ENCODE assay signal across 8 mouse cellular contexts in genomic region chr17:65252160-65252559, GRCm38 (mm10).
DNase-seq lines count a peak whose midpoint lies in the region; ATAC-seq lines count a peak whose summit lies in the region.

No protein-coding gene starts in this region.

- no peak overlapping the region for H3K27ac ChIP-seq in hindbrain, embryonic 16.5 days (ENCODE audit: low read depth, low read length)
- no peak overlapping the region for H3K27ac ChIP-seq in hindbrain, embryonic 12.5 days
- no peak overlapping the region for H3K27ac ChIP-seq in neural tube, embryonic 14.5 days (ENCODE audit: low read depth, low read length)

- H3K9me3 ChIP-seq in hindbrain, embryonic 16.5 days (ENCODE audit: control insufficient read depth, low read length): no peaks in the 10 kb centered on the region
- no peaks in the 10 kb centered on the region for H3K9me3 ChIP-seq in hindbrain, embryonic 12.5 days (replicated peaks)
- no peaks in the 10 kb centered on the region for H3K9me3 ChIP-seq in neural tube, embryonic 14.5 days (ENCODE audit: control insufficient read depth, low read length)

- peak; percentile 2 for DNase-seq in adrenal gland, postnatal 25 days
- no peak for DNase-seq in adrenal gland, postnatal 4 days (ENCODE audit: low spot score in 2 of 2)
- DNase-seq in neural tube, embryonic 10.5 days (ENCODE audit: extremely low spot score, low spot score): no peak
- DNase-seq in right cerebral cortex, postnatal 14 days: peak; percentile 15
- DNase-seq in spleen, adult 12 weeks (ENCODE audit: low spot score): no peak

- no peaks in the 10 kb centered on the region for H3K4me1 ChIP-seq in hindbrain, embryonic 16.5 days (ENCODE audit: control insufficient read depth, insufficient read depth, low read depth, low read length)
- H3K4me1 ChIP-seq in hindbrain, embryonic 12.5 days: no peaks in the 10 kb centered on the region
- no peaks in the 10 kb centered on the region for H3K4me1 ChIP-seq in neural tube, embryonic 14.5 days (ENCODE audit: control insufficient read depth, insufficient read depth, low read length)

- 0 out of 2 replicates have a peak, but pooled peaks have one; percentile 54 for ATAC-seq in hindbrain, embryonic 16.5 days
- ATAC-seq in hindbrain, embryonic 12.5 days (ENCODE audit: low FRiP score): no peak
- ATAC-seq in neural tube, embryonic 14.5 days (ENCODE audit: low read depth): peak; percentile 81; the same call in 1 of the 2 replicates

- H3K9ac ChIP-seq in hindbrain, embryonic 16.5 days (ENCODE audit: low read depth, low read length): no peak overlapping the region
- no peak overlapping the region for H3K9ac ChIP-seq in hindbrain, embryonic 12.5 days
- H3K9ac ChIP-seq in neural tube, embryonic 14.5 days (replicated peaks; ENCODE audit: low read depth, low read length): no peak overlapping the region

- no peaks in the 10 kb centered on the region for H3K27me3 ChIP-seq in hindbrain, embryonic 16.5 days (replicated peaks; ENCODE audit: control insufficient read depth, insufficient read depth, low read length)
- no peaks in the 10 kb centered on the region for H3K27me3 ChIP-seq in hindbrain, embryonic 12.5 days
- no peaks in the 10 kb centered on the region for H3K27me3 ChIP-seq in neural tube, embryonic 14.5 days (ENCODE audit: control insufficient read depth, insufficient read depth, low read length)

- H3K4me3 ChIP-seq in hindbrain, embryonic 16.5 days (ENCODE audit: low read length): no peak overlapping the region
- H3K4me3 ChIP-seq in hindbrain, embryonic 12.5 days: no peak overlapping the region
- no peak overlapping the region for H3K4me3 ChIP-seq in neural tube, embryonic 14.5 days (ENCODE audit: low read depth, low read length)

- no peak overlapping the region for H3K4me2 ChIP-seq in hindbrain, embryonic 16.5 days (ENCODE audit: low read length)
- H3K4me2 ChIP-seq in hindbrain, embryonic 12.5 days (replicated peaks): no peak overlapping the region
- no peak overlapping the region for H3K4me2 ChIP-seq in neural tube, embryonic 14.5 days (ENCODE audit: low read depth, low read length)

- H3K36me3 ChIP-seq in hindbrain, embryonic 16.5 days (ENCODE audit: control insufficient read depth, insufficient read depth, low read length): no peaks in the 10 kb centered on the region
- H3K36me3 ChIP-seq in hindbrain, embryonic 12.5 days: no peaks in the 10 kb centered on the region
- no peaks in the 10 kb centered on the region for H3K36me3 ChIP-seq in neural tube, embryonic 14.5 days (ENCODE audit: control insufficient read depth, insufficient read depth, low read length)

- WGBS in hindbrain, embryonic 16.5 days: 72% methylated on average over 2 of the region's 2 CpGs
- 72% methylated on average over 2 of the region's 2 CpGs for WGBS in hindbrain, embryonic 12.5 days
- WGBS in neural tube, embryonic 14.5 days: 72% methylated on average over 2 of the region's 2 CpGs

Comparison
In these comparisons a context has a peak if more than half of its experiments do, and no peak if none do; other contexts are left out.
1. DNase-seq: peak in adrenal gland, postnatal 25 days (single experiment) and right cerebral cortex, postnatal 14 days (single experiment); none in adrenal gland, postnatal 4 days (0 of 2), neural tube, embryonic 10.5 days (single experiment) and spleen, adult 12 weeks (single experiment).